Mouse (Mus musculus) liver, embryonic 18 days (tissue): ENCODE measurements around the gene Med12. TPM values are rescaled to one million over a fixed set of nuclear protein-coding genes. Genes with fewer than 3 reads are reported as not detected.

Experiments
- polyA plus RNA-seq: library from polyadenylated mRNA; depleted of rRNA; stranded (reverse); fragments of >200 nt; gene quantifications from 2 replicates; pipeline ENCODE4 v1.2.3, GENCODE M21; 2012; rRNA removed

Med12 gene
- 22.5 and 30.8 TPM in 2 replicates for polyA plus RNA-seq

GRCm38 (mm10) chrX:101273875-101274738 is at the start of gene Med12:
TSS of gene Med12 (plus strand) at chrX:101274030.

GRCm38 (mm10) chrX:101253952-101254729 is 19.7 kb upstream of the Med12 start, which contains the start of gene Foxo4:
TSS of gene Foxo4 (plus strand) at chrX:101254528.

GRCm38 (mm10) chrX:101263892-101264291 is 9.9 kb upstream of the Med12 start, which contains the start of gene Gm614:
TSS of gene Gm614 (minus strand) at chrX:101263992.

GRCm38 (mm10) chrX:101268025-101268754 is 5.6 kb upstream of the Med12 start, which contains the start of gene Il2rg:
TSS of gene Il2rg (minus strand) at chrX:101268255.

GRCm38 (mm10) chrX:101268755-101269124 is 5.1 kb upstream of the Med12 start, which contains the start of gene Gm20489:
TSS of gene Gm20489 (minus strand) at chrX:101269023.

GRCm38 (mm10) chrX:101299055-101299454 is 25.2 kb downstream of the Med12 start, which contains the start of gene Nlgn3:
TSS of gene Nlgn3 (plus strand) at chrX:101299168.

Other genes starting within 250 kb of the Med12 start
- gene Tex11, start 214.4 kb upstream of the Med12 start, polyA plus RNA-seq = not detected in 2 replicates
- 0.67 and 0.80 TPM in 2 replicates for gene Slc7a3, start 188.0 kb upstream of the Med12 start, polyA plus RNA-seq
- gene Snx12, start 51.5 kb upstream of the Med12 start, polyA plus RNA-seq = 16.4 and 17.2 TPM in 2 replicates
- 11.2 and 11.8 TPM in 2 replicates for gene Foxo4, start 19.5 kb upstream of the Med12 start, polyA plus RNA-seq
- gene Gm614, start 10.0 kb upstream of the Med12 start, polyA plus RNA-seq = 0.05 and 0.16 TPM in 2 replicates
- gene Il2rg, start 5.8 kb upstream of the Med12 start, polyA plus RNA-seq = 7.1 and 7.4 TPM in 2 replicates
- not detected in 2 replicates for gene Gm20489, start 5.0 kb upstream of the Med12 start, polyA plus RNA-seq
- gene Nlgn3, start 25.1 kb downstream of the Med12 start, polyA plus RNA-seq = 0.04 and 0.06 TPM in 2 replicates
- gene Gjb1, start 102.3 kb downstream of the Med12 start, polyA plus RNA-seq = 388 and 432 TPM in 2 replicates
- gene Zmym3, start 146.8 kb downstream of the Med12 start, polyA plus RNA-seq = 9.1 and 11.6 TPM in 2 replicates
- 100 and 105 TPM in 2 replicates for gene Nono, start 155.3 kb downstream of the Med12 start, polyA plus RNA-seq
- gene Itgb1bp2, start 175.1 kb downstream of the Med12 start, polyA plus RNA-seq = 0.36 and 0.64 TPM in 2 replicates